Comparison of ENCODE assay signal across 21 mouse cellular contexts in the genomic region with DNA sequence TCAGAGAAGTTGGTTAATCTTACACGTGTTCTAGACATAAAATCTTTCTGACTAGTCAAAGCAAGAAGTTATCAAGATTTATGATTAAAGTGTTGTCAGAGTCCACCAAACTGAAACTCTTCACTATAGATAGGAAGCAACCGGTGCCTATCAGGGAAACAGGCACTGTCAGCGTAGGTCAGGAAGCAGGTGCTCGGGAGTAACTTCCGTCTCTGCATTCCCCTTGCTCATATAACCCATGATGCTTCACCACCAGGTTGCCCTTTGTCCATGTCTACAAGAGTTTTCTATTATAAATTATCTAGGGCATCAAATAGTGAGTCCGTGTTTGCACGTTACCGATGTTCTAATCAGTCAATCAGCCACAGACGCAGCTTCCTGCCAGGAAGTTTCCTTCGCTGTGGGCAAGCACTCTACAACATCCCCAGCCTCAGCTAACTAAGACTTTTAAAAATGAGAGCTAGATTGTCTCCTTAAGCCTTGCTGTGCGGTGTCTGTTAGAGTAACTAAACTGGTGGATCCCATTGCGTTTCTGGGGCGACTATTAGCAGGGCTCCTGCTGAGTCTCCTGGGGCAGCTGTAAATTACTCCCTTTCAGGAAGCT. TPM values are rescaled to one million over a fixed set of nuclear protein-coding genes. Genes with fewer than 3 reads are reported as not detected.
DNase-seq lines count a peak whose midpoint lies in the region; ATAC-seq and TF ChIP-seq lines count a peak whose summit lies in the region.
"Had no signal": no experiment of that assay in that cellular context is flagged by ENCODE, and none has a peak within 500 bp of the region (broad histone marks: within the 10 kb centered on the region; RNA-seq: fewer than 3 reads in every experiment).

No protein-coding gene starts in this region.

- DNase-seq in kidney, adult 2 months: peak; percentile 42
- no peak for DNase-seq in kidney, postnatal 4 days
- DNase-seq in midbrain, embryonic 10.5 days (ENCODE audit: low spot score): peak; percentile 11
- no peak for DNase-seq in gastrocnemius, postnatal 4 days (ENCODE audit: low spot score in 2 of 2)
- DNase-seq: adrenal gland, adult 8-10 months; cerebellum, adult 18-20 months; gastrocnemius, postnatal 36 days; heart, postnatal 4 days; right cerebral cortex, adult 18-20 months; thymus, postnatal 36 days had no signal

- 25% methylated on average over 13 of the region's 13 CpGs for WGBS in kidney, adult 2 months
- 47% methylated on average over 13 of the region's 13 CpGs for WGBS in midbrain, embryonic 10.5 days
- WGBS in midbrain, embryonic 13.5 days: 50% methylated on average over 13 of the region's 13 CpGs
- 47% methylated on average over 13 of the region's 13 CpGs for WGBS in hindbrain, embryonic 16.5 days

- H3K27me3 ChIP-seq in kidney, adult 2 months (replicated peaks; ENCODE audit: control insufficient read depth, insufficient read depth, low read length): no peaks in the 10 kb centered on the region
- H3K27me3 ChIP-seq in midbrain, embryonic 10.5 days (ENCODE audit: low read depth, poor library complexity, severe bottlenecking): peaks cover 28% of the 10 kb centered on the region
- peaks cover 7% of the 10 kb centered on the region; the same call in 1 of the 2 replicates for H3K27me3 ChIP-seq in midbrain, embryonic 13.5 days
- H3K27me3 ChIP-seq in hindbrain, embryonic 16.5 days (replicated peaks; ENCODE audit: control insufficient read depth, insufficient read depth, low read length): no peaks in the 10 kb centered on the region

- peaks cover 6% of the 10 kb centered on the region; the same call in 1 of the 2 replicates for H3K4me1 ChIP-seq in kidney, adult 2 months (ENCODE audit: control insufficient read depth, insufficient read depth, low read length)
- H3K4me1 ChIP-seq in midbrain, embryonic 10.5 days: peaks cover 16% of the 10 kb centered on the region
- H3K4me1 ChIP-seq in midbrain, embryonic 13.5 days (replicated peaks): no peaks in the 10 kb centered on the region
- H3K4me1 ChIP-seq in hindbrain, embryonic 16.5 days (ENCODE audit: control insufficient read depth, insufficient read depth, low read depth, low read length): no peaks in the 10 kb centered on the region
- H3K4me1 ChIP-seq: embryonic facial prominence, embryonic 13.5 days; liver, embryonic 12.5 days had no signal

- H3K9ac ChIP-seq in midbrain, embryonic 13.5 days (replicated peaks): no peak overlapping the region
- no peak overlapping the region for H3K9ac ChIP-seq in hindbrain, embryonic 16.5 days (ENCODE audit: low read depth, low read length)
- H3K9ac ChIP-seq: embryonic facial prominence, embryonic 13.5 days; liver, embryonic 12.5 days had no signal

- no peak for TF ChIP-seq POLR2A in kidney, adult 2 months (IDR thresholded peaks at IDR 0.05; ENCODE audit: low read depth, low read length)

- H3K4me3 ChIP-seq in kidney, adult 2 months (ENCODE audit: insufficient read depth, low read depth, low read length): no peak overlapping the region
- no peak overlapping the region for H3K4me3 ChIP-seq in midbrain, embryonic 10.5 days
- no peak overlapping the region for H3K4me3 ChIP-seq in midbrain, embryonic 13.5 days (replicated peaks)
- no peak overlapping the region for H3K4me3 ChIP-seq in hindbrain, embryonic 16.5 days (ENCODE audit: low read length)
- H3K4me3 ChIP-seq: embryonic facial prominence, embryonic 13.5 days; forebrain, embryonic 10.5 days; liver, embryonic 12.5 days had no signal

- no peaks in the 10 kb centered on the region for H3K36me3 ChIP-seq in kidney, adult 2 months (ENCODE audit: control insufficient read depth, insufficient read depth, low read length)
- H3K36me3 ChIP-seq in midbrain, embryonic 10.5 days: no peaks in the 10 kb centered on the region
- no peaks in the 10 kb centered on the region for H3K36me3 ChIP-seq in midbrain, embryonic 13.5 days
- H3K36me3 ChIP-seq in hindbrain, embryonic 16.5 days (ENCODE audit: control insufficient read depth, insufficient read depth, low read length): no peaks in the 10 kb centered on the region
- H3K36me3 ChIP-seq: embryonic facial prominence, embryonic 13.5 days; forebrain, embryonic 10.5 days; liver, embryonic 12.5 days had no signal

- H3K9me3 ChIP-seq in midbrain, embryonic 10.5 days (replicated peaks): no peaks in the 10 kb centered on the region
- H3K9me3 ChIP-seq in midbrain, embryonic 13.5 days: no peaks in the 10 kb centered on the region; the same call in 1 of the 2 replicates
- no peaks in the 10 kb centered on the region for H3K9me3 ChIP-seq in hindbrain, embryonic 16.5 days (ENCODE audit: control insufficient read depth, low read length)
- H3K9me3 ChIP-seq: embryonic facial prominence, embryonic 13.5 days; forebrain, embryonic 10.5 days; liver, embryonic 12.5 days had no signal

- no peak for TF ChIP-seq CTCF in kidney, adult 2 months (conservative IDR thresholded peaks at IDR 0.05; ENCODE audit: insufficient read depth, insufficient read length, low read depth, low read length)

- no peak for ATAC-seq in midbrain, embryonic 13.5 days
- ATAC-seq in inflammation-experienced regulatory T-cells, adult 6 months: peak; percentile 71
- no peak for ATAC-seq in hindbrain, embryonic 16.5 days
- ATAC-seq: liver, embryonic 12.5 days; lung, postnatal 0 days had no signal

- H3K4me2 ChIP-seq in midbrain, embryonic 13.5 days (replicated peaks): no peak overlapping the region
- H3K4me2 ChIP-seq in hindbrain, embryonic 16.5 days (ENCODE audit: low read length): no peak overlapping the region
- H3K4me2 ChIP-seq: embryonic facial prominence, embryonic 13.5 days; liver, embryonic 12.5 days had no signal

- no peak overlapping the region for H3K27ac ChIP-seq in kidney, adult 2 months (ENCODE audit: insufficient read depth, low read depth, low read length)
- no peak overlapping the region for H3K27ac ChIP-seq in midbrain, embryonic 10.5 days (replicated peaks)
- H3K27ac ChIP-seq in midbrain, embryonic 13.5 days: no peak overlapping the region
- H3K27ac ChIP-seq in hindbrain, embryonic 16.5 days (ENCODE audit: low read depth, low read length): no peak overlapping the region
- H3K27ac ChIP-seq: embryonic facial prominence, embryonic 13.5 days; forebrain, embryonic 10.5 days; liver, embryonic 12.5 days; stomach, postnatal 0 days had no signal

RNA-seq across cellular contexts. Expression of a gene that starts 10.8 kb away (rescaled TPM):
- 2.2 and 2.7 TPM in 2 replicates for polyA plus RNA-seq in kidney, adult 2 months (2012; rRNA removed)
- 1.9 and 2.2 TPM in 2 replicates for polyA plus RNA-seq in midbrain, embryonic 10.5 days (2016; fragmentation: Nextera tagmentation; extraction: Ambion mirVana)
- 1.3 and 3.2 TPM in 2 replicates for polyA plus RNA-seq in midbrain, embryonic 13.5 days (2015; fragmentation: Nextera tagmentation; extraction: Ambion mirVana)
- polyA plus RNA-seq in inflammation-experienced regulatory T-cells, adult 6 months (2017; shearing (Covaris generic)): not detected
- polyA plus RNA-seq in hindbrain, embryonic 16.5 days (2015; fragmentation: Nextera tagmentation; extraction: Ambion mirVana): 3.1 and 4.0 TPM in 2 replicates
- not detected for total RNA-seq in gastrocnemius, postnatal 4 days (2021)
- total RNA-seq: gastrocnemius, postnatal 36 days; MEL; neutrophil, adult 5-6 weeks had no signal

RNA-seq across cellular contexts. Expression of a gene that starts 23.1 kb away (rescaled TPM):
- polyA plus RNA-seq in kidney, adult 2 months (2012; rRNA removed): 7.0 and 11.6 TPM in 2 replicates
- 12.9 and 15.9 TPM in 2 replicates for polyA plus RNA-seq in midbrain, embryonic 10.5 days (2016; fragmentation: Nextera tagmentation; extraction: Ambion mirVana)
- polyA plus RNA-seq in midbrain, embryonic 13.5 days (2015; fragmentation: Nextera tagmentation; extraction: Ambion mirVana): 11.1 and 18.1 TPM in 2 replicates
- polyA plus RNA-seq in inflammation-experienced regulatory T-cells, adult 6 months (2017; shearing (Covaris generic)): not detected
- 7.1 and 9.2 TPM in 2 replicates for polyA plus RNA-seq in hindbrain, embryonic 16.5 days (2015; fragmentation: Nextera tagmentation; extraction: Ambion mirVana)
- total RNA-seq in gastrocnemius, postnatal 4 days (2021): under 1 TPM; 0.29 to 0.44 TPM
- total RNA-seq: gastrocnemius, postnatal 36 days; MEL; neutrophil, adult 5-6 weeks had no signal
- polyA plus RNA-seq: spleen, adult 2 months had no signal

RNA-seq across cellular contexts. Expression of a gene that starts 55.1 kb away (rescaled TPM):
- 0.31 and 1.5 TPM in 2 replicates for polyA plus RNA-seq in kidney, adult 2 months (2012; rRNA removed)
- polyA plus RNA-seq in midbrain, embryonic 10.5 days (2016; fragmentation: Nextera tagmentation; extraction: Ambion mirVana): 2.6 and 7.9 TPM in 2 replicates
- 60.2 and 63.2 TPM in 2 replicates for polyA plus RNA-seq in midbrain, embryonic 13.5 days (2015; fragmentation: Nextera tagmentation; extraction: Ambion mirVana)
- under 1 TPM in 2 of 3 experiments, not detected in 1; 0.25 to 0.35 TPM for polyA plus RNA-seq in inflammation-experienced regulatory T-cells, adult 6 months (2017; shearing (Covaris generic))
- polyA plus RNA-seq in hindbrain, embryonic 16.5 days (2015; fragmentation: Nextera tagmentation; extraction: Ambion mirVana): 125 and 131 TPM in 2 replicates
- total RNA-seq in gastrocnemius, postnatal 4 days (2021): under 1 TPM; 0.23 to 0.29 TPM
- total RNA-seq: MEL had no signal

Comparison
In these comparisons a context has a peak if more than half of its experiments do, and no peak if none do; other contexts are left out.
1. DNase-seq: peak in kidney, adult 2 months (single experiment) and midbrain, embryonic 10.5 days (single experiment); none in kidney, postnatal 4 days (0 of 2) and gastrocnemius, postnatal 4 days (0 of 2).